Mouse (Mus musculus): ENCODE data around the gene Rassf4.

- no peak for TF ChIP-seq CTCF (IDR thresholded peaks at IDR 0.05; ENCODE audit: borderline replicate concordance, insufficient read depth, low read length)
- TF ChIP-seq POLR2A (IDR thresholded peaks at IDR 0.05; ENCODE audit: low read depth, low read length), result no peak
Observed at GRCm38 (mm10) chr6:116674283-116674886, 633 bp upstream of the Rassf4 start.

Measured in embryonic fibroblast, embryonic 13.5 days (primary cell).